Mouse (Mus musculus) testis, adult 2 months (tissue): ENCODE measurements around the gene D430042O09Rik. TPM values are rescaled to one million over a fixed set of nuclear protein-coding genes. Genes with fewer than 3 reads are reported as not detected.
A peak's percentile ranks its signal among the peaks of the same experiment; 100 is the strongest.
"Not testable (repeated sequence)": the region's sequence is repeated elsewhere in the genome, so short reads cannot be mapped to it uniquely, and the experiment has no call there.

Experiments used
- H3K27ac ChIP-seq: fragments of 200-500 bp; 2 replicates; pipeline ENCODE4 v1.5.1; 2012; ENCODE audit warnings: low read depth, low read length; ENCODE audit not compliant: control insufficient read depth, insufficient read depth
- H3K27me3 ChIP-seq: fragments of 200-500 bp; 2 replicates; pipeline ENCODE4 v1.6.1; 2012; ENCODE audit warnings: mild to moderate bottlenecking, low read length, moderate library complexity; ENCODE audit not compliant: control insufficient read depth, insufficient read depth
- H3K36me3 ChIP-seq: fragments of 200-500 bp; 2 replicates; pipeline ENCODE4 v1.6.1; 2012; ENCODE audit warnings: mild to moderate bottlenecking, low read length; ENCODE audit not compliant: control insufficient read depth, insufficient read depth
- H3K4me1 ChIP-seq: fragments of 200-500 bp; 2 replicates; pipeline ENCODE4 v1.6.1; 2012; ENCODE audit warnings: low read length; ENCODE audit not compliant: control insufficient read depth, insufficient read depth
- H3K4me3 ChIP-seq: fragments of 200-500 bp; 2 replicates; pipeline ENCODE4 v1.5.1; 2012; ENCODE audit warnings: low read depth, mild to moderate bottlenecking, low read length, moderate library complexity, mixed read lengths; ENCODE audit not compliant: control insufficient read depth
- CTCF ChIP-seq: fragments of 200-500 bp; IDR thresholded peaks from 2 replicates; pipeline ENCODE4 v1.5.1; 2012; ENCODE audit warnings: low read depth, mild to moderate bottlenecking, inconsistent platforms, low read length, moderate library complexity; ENCODE audit not compliant: control insufficient read depth, insufficient read depth, insufficient replicate concordance
- POLR2A ChIP-seq: fragments of 200-500 bp; IDR thresholded peaks from 2 replicates; pipeline ENCODE4 v1.6.1; 2012; ENCODE audit warnings: low read depth, mild to moderate bottlenecking, inconsistent platforms, low read length, moderate library complexity; ENCODE audit not compliant: control insufficient read depth
- polyA plus RNA-seq: library from polyadenylated mRNA; depleted of rRNA; stranded (reverse); fragments of >200 nt; gene quantifications from 2 replicates; pipeline ENCODE4 v1.2.3, GENCODE M21; 2012

Gene D430042O09Rik
- polyA plus RNA-seq, 1 experiment = 57.7 TPM

GRCm38 (mm10) chr7:125690516-125690915 lies 17.2 kb upstream of the D430042O09Rik start:
- Histone ChIP-seq H3K36me3 (peaks cover 10% of the 10 kb centered on the region), H3K27ac (no peak overlapping the region)
- TF ChIP-seq POLR2A (no peak), CTCF (no peak)

GRCm38 (mm10) chr7:125694056-125694455 lies 13.6 kb upstream of the D430042O09Rik start:
- Histone ChIP-seq H3K36me3 (peaks cover 14% of the 10 kb centered on the region), H3K4me3 (no peak overlapping the region), H3K27ac (no peak overlapping the region), H3K4me1 (no peaks in the 10 kb centered on the region), H3K27me3 (no peaks in the 10 kb centered on the region)
- no peak for TF ChIP-seq POLR2A
- TF ChIP-seq CTCF = no peak

More at GRCm38 (mm10) chr7:125690516-125690915, 17.2 kb upstream of the D430042O09Rik start:
- Histone ChIP-seq H3K27me3 (no peaks in the 10 kb centered on the region), H3K4me3 (no peak overlapping the region), H3K4me1 (no peaks in the 10 kb centered on the region)

GRCm38 (mm10) chr7:125702791-125703190 lies 4.9 kb upstream of the D430042O09Rik start:
- peaks cover 2% of the 10 kb centered on the region; the same call in 1 of the 2 replicates for H3K4me1 ChIP-seq
- peaks cover 8% of the 10 kb centered on the region for H3K36me3 ChIP-seq
- H3K27me3 ChIP-seq = no peaks in the 10 kb centered on the region
- H3K4me3 ChIP-seq = no peak overlapping the region
- TF ChIP-seq POLR2A (no peak), CTCF (no peak)
- no peak overlapping the region for H3K27ac ChIP-seq

- peak overlapping the region; percentile 97 for H3K27ac ChIP-seq
- H3K4me3 ChIP-seq = peak overlapping the region; percentile 100
- no peaks in the 10 kb centered on the region for H3K27me3 ChIP-seq
- no peak for TF ChIP-seq CTCF
- no peak for TF ChIP-seq POLR2A
- peaks cover 3% of the 10 kb centered on the region for H3K36me3 ChIP-seq
- H3K4me1 ChIP-seq = peaks cover 2% of the 10 kb centered on the region; the same call in 1 of the 2 replicates
Observed at GRCm38 (mm10) chr7:125707186-125707585, 502 bp upstream of the D430042O09Rik start.

GRCm38 (mm10) chr7:125708100-125708499 lies 412 bp downstream of the D430042O09Rik start:
- TF ChIP-seq CTCF (no peak), POLR2A (no peak)

GRCm38 (mm10) chr7:125713542-125714055 lies 5.9 kb downstream of the D430042O09Rik start:
- H3K36me3 ChIP-seq, H3K27me3 ChIP-seq, H3K4me1 ChIP-seq, H3K4me3 ChIP-seq, H3K27ac ChIP-seq: not testable (repeated sequence)

More at GRCm38 (mm10) chr7:125708100-125708499, 412 bp downstream of the D430042O09Rik start:
- Histone ChIP-seq H3K4me1 (peaks cover 2% of the 10 kb centered on the region; the same call in 1 of the 2 replicates), H3K27me3 (no peaks in the 10 kb centered on the region), H3K27ac (peak overlapping the region; percentile 96), H3K36me3 (peaks cover 2% of the 10 kb centered on the region), H3K4me3 (peak overlapping the region; percentile 100)

GRCm38 (mm10) chr7:125714803-125715202 lies 7.1 kb downstream of the D430042O09Rik start:
- Histone ChIP-seq H3K4me1 (no peaks in the 10 kb centered on the region), H3K27ac (no peak overlapping the region), H3K27me3 (no peaks in the 10 kb centered on the region), H3K36me3 (no peaks in the 10 kb centered on the region), H3K4me3 (no peak overlapping the region)
- TF ChIP-seq CTCF (no peak), POLR2A (no peak)

GRCm38 (mm10) chr7:125716724-125717123 lies 9.0 kb downstream of the D430042O09Rik start:
- TF ChIP-seq CTCF = no peak
- TF ChIP-seq POLR2A = no peak
- Histone ChIP-seq H3K4me3 (no peak overlapping the region), H3K27ac (no peak overlapping the region), H3K36me3 (no peaks in the 10 kb centered on the region), H3K4me1 (no peaks in the 10 kb centered on the region), H3K27me3 (no peaks in the 10 kb centered on the region)
